In the genomic region with DNA sequence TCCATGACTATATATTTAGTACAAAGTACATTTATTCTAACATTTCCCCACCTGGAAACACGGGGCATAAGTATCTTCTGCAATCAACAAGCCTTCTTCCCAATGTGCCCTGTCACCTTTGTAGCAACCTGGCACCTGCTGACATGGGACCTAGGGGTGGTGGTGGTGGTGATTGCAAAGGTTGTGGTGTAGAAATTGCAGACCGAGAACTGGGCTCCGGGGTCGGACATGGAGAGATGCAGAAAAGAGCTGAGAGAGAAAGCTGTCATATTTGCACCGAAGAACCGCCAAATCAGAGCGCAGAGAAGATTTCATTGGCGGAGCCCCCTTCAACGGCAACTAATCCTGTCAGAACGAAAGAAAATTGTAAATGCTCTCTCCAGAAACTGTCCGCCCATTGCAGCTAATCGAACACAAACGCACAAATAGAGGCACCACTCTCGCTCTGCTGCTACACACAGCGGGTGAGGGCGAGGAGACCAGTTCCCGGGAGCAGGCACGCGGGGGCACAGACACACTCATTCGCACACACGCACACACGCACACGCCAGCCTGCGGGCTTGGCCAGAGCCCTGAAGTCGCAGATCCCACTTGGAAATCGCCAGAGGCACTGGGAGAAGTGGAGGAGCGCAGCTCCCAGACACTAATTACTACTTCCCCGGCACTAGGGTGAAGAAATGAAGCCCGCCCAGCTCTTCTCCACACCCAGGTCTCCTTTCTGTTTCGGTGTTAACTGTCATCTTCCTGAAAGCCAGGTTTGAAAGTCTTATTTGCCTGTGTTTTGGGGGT, we compare ENCODE assay signal across 8 mouse cellular contexts. TPM values are rescaled to one million over a fixed set of nuclear protein-coding genes. Genes with fewer than 3 reads are reported as not detected.
DNase-seq lines count a peak whose midpoint lies in the region; ATAC-seq lines count a peak whose summit lies in the region.

Chrm2 (plus strand) TSS at position 473 of the 789 bp plus-strand sequence.

- WGBS in forebrain, embryonic 12.5 days = 2% methylated on average over 30 of the region's 30 CpGs
- WGBS in limb, embryonic 10.5 days = 3% methylated on average over 30 of the region's 30 CpGs

- peak within 1 kb of the TSS; percentile 87 for H3K4me3 ChIP-seq in megakaryocyte, embryonic 14.5 days (replicated peaks)
- H3K4me3 ChIP-seq in forebrain, embryonic 12.5 days (replicated peaks) = peak within 1 kb of the TSS; percentile 44
- peak within 1 kb of the TSS; percentile 53 for H3K4me3 ChIP-seq in limb, embryonic 10.5 days

- DNase-seq in heart, postnatal 4 days = peak; percentile 37
- peak; percentile 54 for DNase-seq in limb, embryonic 10.5 days (ENCODE audit: low spot score)
- peak; percentile 53 for DNase-seq in neural tube, embryonic 10.5 days (ENCODE audit: extremely low spot score, low spot score)
- DNase-seq in thymus, postnatal 0 days (ENCODE audit: low spot score) = no peak
- no peak for DNase-seq in thymus, adult 18-20 months

- peak within 1 kb of the TSS; percentile 73 for H3K4me2 ChIP-seq in forebrain, embryonic 12.5 days

- H3K36me3 ChIP-seq in megakaryocyte, embryonic 14.5 days (replicated peaks; ENCODE audit: low read length) = no peaks in the 10 kb centered on the region
- no peaks in the 10 kb centered on the region for H3K36me3 ChIP-seq in forebrain, embryonic 12.5 days (replicated peaks)
- no peaks in the 10 kb centered on the region for H3K36me3 ChIP-seq in limb, embryonic 10.5 days

- H3K4me1 ChIP-seq in megakaryocyte, embryonic 14.5 days = peaks cover 13% of the 10 kb centered on the region; the same call in 1 of the 2 replicates
- peaks cover 19% of the 10 kb centered on the region; the same call in 1 of the 2 replicates for H3K4me1 ChIP-seq in forebrain, embryonic 12.5 days
- peaks cover 19% of the 10 kb centered on the region for H3K4me1 ChIP-seq in limb, embryonic 10.5 days

- H3K9ac ChIP-seq in forebrain, embryonic 12.5 days = peak within 1 kb of the TSS; percentile 54

- no peak within 1 kb of the TSS for H3K27ac ChIP-seq in forebrain, embryonic 12.5 days
- no peak within 1 kb of the TSS for H3K27ac ChIP-seq in limb, embryonic 10.5 days

- peaks cover 31% of the 10 kb centered on the region for H3K27me3 ChIP-seq in megakaryocyte, embryonic 14.5 days (replicated peaks)
- peaks cover 50% of the 10 kb centered on the region for H3K27me3 ChIP-seq in forebrain, embryonic 12.5 days
- peaks cover 61% of the 10 kb centered on the region for H3K27me3 ChIP-seq in limb, embryonic 10.5 days (ENCODE audit: low read depth, poor library complexity, severe bottlenecking)

- ATAC-seq in megakaryocyte, adult 5-6 weeks (ENCODE audit: poor library complexity, severe bottlenecking) = no peak
- ATAC-seq in forebrain, embryonic 12.5 days (ENCODE audit: low FRiP score) = peak; percentile 73

- H3K9me3 ChIP-seq in megakaryocyte, embryonic 14.5 days = peaks cover 6% of the 10 kb centered on the region; the same call in 1 of the 2 replicates
- H3K9me3 ChIP-seq in forebrain, embryonic 12.5 days = no peaks in the 10 kb centered on the region
- H3K9me3 ChIP-seq in limb, embryonic 10.5 days (replicated peaks) = no peaks in the 10 kb centered on the region

RNA-seq across cellular contexts. Expression of gene Chrm2, which starts in this region (rescaled TPM):
- polyA plus RNA-seq in megakaryocyte, embryonic 14.5 days (2012; ENCODE audit: insufficient read depth, low replicate concordance) = not detected in 2 replicates
- not detected in 2 replicates for total RNA-seq in megakaryocyte, adult 5-6 weeks (2015)
- not detected in 2 replicates for total RNA-seq in megakaryocyte, adult 5-6 weeks (2017)
- polyA plus RNA-seq in forebrain, embryonic 12.5 days (2016; fragmentation: Nextera tagmentation; extraction: Ambion mirVana) = 0.45 and 0.82 TPM in 2 replicates
- total RNA-seq in heart, postnatal 4 days (2021) = 10 to 100 TPM; 35.3 to 40.0 TPM
- 0.04 and 0.09 TPM in 2 replicates for polyA plus RNA-seq in limb, embryonic 10.5 days (2016; fragmentation: Nextera tagmentation; extraction: Ambion mirVana)
- polyA plus RNA-seq in thymus, postnatal 0 days (2015; fragmentation: Nextera tagmentation; extraction: Ambion mirVana) = 0.17 and 0.22 TPM in 2 replicates

Comparison
In these comparisons a context has a peak if more than half of its experiments do, and no peak if none do; other contexts are left out.
1. RNA of gene Chrm2 (total RNA-seq): 35.3 to 40.0 TPM in heart, postnatal 4 days; not detected in megakaryocyte, adult 5-6 weeks; every median in the first group is over 10 times any median in the second.
2. Peak in ATAC-seq, H3K4me3 ChIP-seq, H3K9ac ChIP-seq and H3K4me2 ChIP-seq in forebrain, embryonic 12.5 days; RNA of the gene not detected or under 1 TPM.
3. Peak in DNase-seq and H3K4me3 ChIP-seq in limb, embryonic 10.5 days; RNA of the gene not detected or under 1 TPM.
4. DNase-seq: peak in heart, postnatal 4 days (single experiment) and neural tube, embryonic 10.5 days (single experiment); none in thymus, postnatal 0 days (single experiment) and thymus, adult 18-20 months (0 of 2).
5. Peak in every context shown above with its lines, with median percentiles within 50 percentile points of each other: H3K4me3 ChIP-seq.